ENCODE assay signal across 14 mouse cellular contexts in genomic region chr13:89828429-89828970, GRCm38 (mm10).
DNase-seq lines count a peak whose midpoint lies in the region; TF ChIP-seq lines count a peak whose summit lies in the region.
"Had no signal": no experiment of that assay in that cellular context is flagged by ENCODE, and none has a peak within 500 bp of the region (broad histone marks: within the 10 kb centered on the region; RNA-seq: fewer than 3 reads in every experiment).

No protein-coding gene starts in this region.

- no peak overlapping the region for H3K4me3 ChIP-seq in lung, adult 2 months (replicated peaks; ENCODE audit: extremely low read depth, low read depth, low read length)
- H3K4me3 ChIP-seq: erythroblast, embryonic 14.5 days; limb, embryonic 13.5 days had no signal

- TF ChIP-seq CTCF in lung, adult 2 months (IDR thresholded peaks at IDR 0.05; ENCODE audit: insufficient read depth, low read length) = no peak

- DNase-seq in gastrocnemius, adult 18-20 months (ENCODE audit: low spot score) = peak; percentile 52
- no peak for DNase-seq in gastrocnemius, postnatal 10 days
- DNase-seq in Muller cell, postnatal 12 days (ENCODE audit: inconsistent ontology term) = peak; percentile 93
- DNase-seq in heart, adult 8-10 months (ENCODE audit: low spot score) = peak; percentile 20
- DNase-seq in skeletal muscle tissue, adult 2 months (ENCODE audit: low read depth, low spot score) = peak; percentile 57
- DNase-seq in lung, adult 2 months = no peak
- DNase-seq in left cerebral cortex, adult 9 months (ENCODE audit: low spot score in 2 of 2) = no peak
- no peak for DNase-seq in lung, postnatal 4 days
- DNase-seq: cerebellum, adult 11 months; embryo, embryonic 11 days; kidney, postnatal 14 days; lung, embryonic 14.5 days had no signal

- no peak for TF ChIP-seq POLR2A in lung, adult 2 months (IDR thresholded peaks at IDR 0.05; ENCODE audit: borderline replicate concordance, extremely low read depth, low read depth, low read length)

- no peaks in the 10 kb centered on the region for H3K4me1 ChIP-seq in lung, adult 2 months (ENCODE audit: control insufficient read depth, insufficient read depth, low read length)

- WGBS in lung, adult 2 months = 44% methylated on average over 3 of the region's 3 CpGs

Comparison
In these comparisons a context has a peak if more than half of its experiments do, and no peak if none do; other contexts are left out.
1. DNase-seq: peak in gastrocnemius, adult 18-20 months (single experiment), Muller cell, postnatal 12 days (single experiment), heart, adult 8-10 months (single experiment) and skeletal muscle tissue, adult 2 months (single experiment); none in gastrocnemius, postnatal 10 days (single experiment), lung, adult 2 months (single experiment), left cerebral cortex, adult 9 months (0 of 2) and lung, postnatal 4 days (0 of 2).